ENCODE assay signal across 11 mouse cellular contexts in genomic region chr9:25485006-25485405, GRCm38 (mm10). TPM values are rescaled to one million over a fixed set of nuclear protein-coding genes. Genes with fewer than 3 reads are reported as not detected.
DNase-seq lines count a peak whose midpoint lies in the region; ATAC-seq and TF ChIP-seq lines count a peak whose summit lies in the region.
"Had no signal": no experiment of that assay in that cellular context is flagged by ENCODE, and none has a peak within 500 bp of the region (broad histone marks: within the 10 kb centered on the region; RNA-seq: fewer than 3 reads in every experiment).

No protein-coding gene starts in this region.

- no peak for TF ChIP-seq CTCF in layer of hippocampus, adult 2 months (conservative IDR thresholded peaks at IDR 0.05)

- peak overlapping the region; percentile 77; the same call in 1 of the 2 replicates for H3K4me2 ChIP-seq in forebrain, embryonic 14.5 days (ENCODE audit: low read length)
- H3K4me2 ChIP-seq in forebrain, embryonic 11.5 days (ENCODE audit: low read depth, low read length, severe bottlenecking), result no peak overlapping the region
- H3K4me2 ChIP-seq in hindbrain, embryonic 16.5 days (ENCODE audit: low read length), result peak overlapping the region; percentile 69
- peak overlapping the region; percentile 74 for H3K4me2 ChIP-seq in neural tube, embryonic 13.5 days

- H3K27me3 ChIP-seq in forebrain, embryonic 14.5 days (replicated peaks; ENCODE audit: control insufficient read depth, insufficient read depth, low read length), result no peaks in the 10 kb centered on the region
- no peaks in the 10 kb centered on the region for H3K27me3 ChIP-seq in forebrain, embryonic 11.5 days (ENCODE audit: control insufficient read depth, insufficient read depth, low read length)
- H3K27me3 ChIP-seq in hindbrain, embryonic 16.5 days (replicated peaks; ENCODE audit: control insufficient read depth, insufficient read depth, low read length), result no peaks in the 10 kb centered on the region
- H3K27me3 ChIP-seq in neural tube, embryonic 13.5 days, result peaks cover 8% of the 10 kb centered on the region; the same call in 1 of the 2 replicates
- H3K27me3 ChIP-seq: Patski had no signal

- H3K9ac ChIP-seq in forebrain, embryonic 14.5 days (ENCODE audit: low read length), result peak overlapping the region; percentile 25; the same call in 1 of the 2 replicates
- H3K9ac ChIP-seq in forebrain, embryonic 11.5 days (ENCODE audit: low read length), result no peak overlapping the region
- H3K9ac ChIP-seq in hindbrain, embryonic 16.5 days (ENCODE audit: low read depth, low read length), result no peak overlapping the region
- peak overlapping the region; percentile 38; the same call in 1 of the 2 replicates for H3K9ac ChIP-seq in neural tube, embryonic 13.5 days

- H3K36me3 ChIP-seq in forebrain, embryonic 14.5 days (ENCODE audit: control insufficient read depth, insufficient read depth, low read length), result no peaks in the 10 kb centered on the region
- H3K36me3 ChIP-seq in forebrain, embryonic 11.5 days (ENCODE audit: control insufficient read depth, insufficient read depth, low read length), result no peaks in the 10 kb centered on the region
- H3K36me3 ChIP-seq in hindbrain, embryonic 16.5 days (ENCODE audit: control insufficient read depth, insufficient read depth, low read length), result no peaks in the 10 kb centered on the region
- H3K36me3 ChIP-seq in neural tube, embryonic 13.5 days, result no peaks in the 10 kb centered on the region

- no peak overlapping the region for H3K27ac ChIP-seq in forebrain, embryonic 14.5 days (ENCODE audit: low read depth, low read length)
- no peak overlapping the region for H3K27ac ChIP-seq in forebrain, embryonic 11.5 days (ENCODE audit: low read depth, low read length)
- H3K27ac ChIP-seq in layer of hippocampus, adult 2 months, result no peak overlapping the region
- no peak overlapping the region for H3K27ac ChIP-seq in hindbrain, embryonic 16.5 days (ENCODE audit: low read depth, low read length)
- H3K27ac ChIP-seq in neural tube, embryonic 13.5 days (replicated peaks), result no peak overlapping the region

- H3K4me1 ChIP-seq in forebrain, embryonic 14.5 days (ENCODE audit: control insufficient read depth, insufficient read depth, low read length), result peaks cover 16% of the 10 kb centered on the region
- H3K4me1 ChIP-seq in forebrain, embryonic 11.5 days (replicated peaks; ENCODE audit: control insufficient read depth, insufficient read depth, low read length), result no peaks in the 10 kb centered on the region
- peaks cover 30% of the 10 kb centered on the region for H3K4me1 ChIP-seq in hindbrain, embryonic 16.5 days (ENCODE audit: control insufficient read depth, insufficient read depth, low read depth, low read length)
- peaks cover 34% of the 10 kb centered on the region for H3K4me1 ChIP-seq in neural tube, embryonic 13.5 days (replicated peaks)

- no peaks in the 10 kb centered on the region for H3K9me3 ChIP-seq in forebrain, embryonic 14.5 days (replicated peaks; ENCODE audit: control insufficient read depth, low read length)
- no peaks in the 10 kb centered on the region for H3K9me3 ChIP-seq in forebrain, embryonic 11.5 days (ENCODE audit: control insufficient read depth, low read length)
- no peaks in the 10 kb centered on the region for H3K9me3 ChIP-seq in hindbrain, embryonic 16.5 days (ENCODE audit: control insufficient read depth, low read length)
- H3K9me3 ChIP-seq in neural tube, embryonic 13.5 days, result no peaks in the 10 kb centered on the region

- WGBS in forebrain, embryonic 14.5 days, result 73% methylated on average over 2 of the region's 2 CpGs
- WGBS in forebrain, embryonic 11.5 days, result 79% methylated on average over 2 of the region's 2 CpGs
- 64% methylated on average over 2 of the region's 2 CpGs for WGBS in hindbrain, embryonic 16.5 days
- 76% methylated on average over 2 of the region's 2 CpGs for WGBS in neural tube, embryonic 13.5 days

- 0 out of 2 replicates have a peak overlapping the region, but pooled peaks have one; percentile 6 for H3K4me3 ChIP-seq in forebrain, embryonic 14.5 days (ENCODE audit: low read depth, low read length)
- H3K4me3 ChIP-seq in forebrain, embryonic 11.5 days (ENCODE audit: low read depth, low read length), result no peak overlapping the region
- H3K4me3 ChIP-seq in layer of hippocampus, adult 2 months, result peak overlapping the region; percentile 91
- H3K4me3 ChIP-seq in hindbrain, embryonic 16.5 days (ENCODE audit: low read length), result no peak overlapping the region
- H3K4me3 ChIP-seq in neural tube, embryonic 13.5 days, result peak overlapping the region; percentile 14; the same call in 1 of the 2 replicates

- DNase-seq in forebrain, embryonic 14.5 days (ENCODE audit: low spot score), result no peak
- DNase-seq in forebrain, embryonic 11.5 days (ENCODE audit: low spot score), result no peak
- DNase-seq in layer of hippocampus, adult 2 months (ENCODE audit: low spot score in 2 of 2), result no peak
- no peak for DNase-seq in layer of hippocampus, adult 11-12 months (ENCODE audit: low spot score)
- DNase-seq in cerebellum, adult 8-10 months, result no peak
- DNase-seq in urinary bladder, postnatal 36 days (ENCODE audit: low spot score in 2 of 2), result no peak
- DNase-seq: layer of hippocampus, adult 9-11 months; lung, postnatal 14 days had no signal

- no peak for ATAC-seq in forebrain, embryonic 14.5 days
- no peak for ATAC-seq in forebrain, embryonic 11.5 days (replicated peaks; ENCODE audit: low FRiP score)
- no peak for ATAC-seq in hindbrain, embryonic 16.5 days
- no peak for ATAC-seq in neural tube, embryonic 13.5 days (ENCODE audit: low read depth)
- ATAC-seq: Patski had no signal

RNA-seq across cellular contexts. Expression of gene Eepd1, which starts 3.7 kb away (rescaled TPM):
- polyA plus RNA-seq in forebrain, embryonic 14.5 days (2014; fragmentation: Nextera tagmentation; extraction: Ambion mirVana), result 9.7 and 11.6 TPM in 2 replicates
- 9.2 and 10.3 TPM in 2 replicates for polyA plus RNA-seq in forebrain, embryonic 11.5 days (2014; fragmentation: Nextera tagmentation; extraction: Ambion mirVana)
- total RNA-seq in layer of hippocampus, adult 2 months (2021), result 10 to 100 TPM; 18.0 to 19.4 TPM
- 15.3 and 15.6 TPM in 2 replicates for polyA plus RNA-seq in hindbrain, embryonic 16.5 days (2015; fragmentation: Nextera tagmentation; extraction: Ambion mirVana)
- 19.2 and 27.3 TPM in 2 replicates for polyA plus RNA-seq in neural tube, embryonic 13.5 days (2015; fragmentation: Nextera tagmentation; extraction: Ambion mirVana)

Comparison
In these comparisons a context has a peak if more than half of its experiments do, and no peak if none do; other contexts are left out.
1. H3K4me3 ChIP-seq: peak in forebrain, embryonic 14.5 days (single experiment), layer of hippocampus, adult 2 months (single experiment) and neural tube, embryonic 13.5 days (single experiment); none in forebrain, embryonic 11.5 days (single experiment) and hindbrain, embryonic 16.5 days (single experiment).
2. H3K9ac ChIP-seq: peak in forebrain, embryonic 14.5 days (single experiment) and neural tube, embryonic 13.5 days (single experiment); none in forebrain, embryonic 11.5 days (single experiment) and hindbrain, embryonic 16.5 days (single experiment).